Mouse (Mus musculus): ENCODE results near the gene Spaar. TPM values are rescaled to one million over a fixed set of nuclear protein-coding genes. Genes with fewer than 3 reads are reported as not detected.

Spaar gene
- polyA plus RNA-seq, 1 experiment from 2014 or later: 0.15 TPM

DNA sequence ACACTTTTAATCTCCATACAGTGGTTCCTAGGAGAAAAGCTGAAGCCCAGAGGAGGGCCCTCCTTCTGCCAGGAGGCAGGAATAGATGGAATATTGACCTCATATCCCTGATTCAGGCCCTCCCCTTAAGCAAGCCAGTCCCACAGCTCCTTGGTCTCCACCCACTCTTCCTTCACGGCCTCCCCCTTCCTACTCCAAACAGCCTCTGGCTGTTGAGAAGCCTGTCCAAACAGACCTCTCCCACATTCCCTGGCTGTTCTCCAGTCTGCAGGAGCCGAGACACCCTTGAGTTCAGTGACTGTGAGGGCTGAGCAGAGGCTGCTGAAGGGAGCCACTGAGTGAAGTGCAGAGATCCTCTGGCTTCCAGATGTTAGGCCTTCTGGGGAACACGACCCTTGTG is 2.8 kb upstream of the Spaar start, which contains the start of gene Hrct1:
Gene Hrct1, plus strand, starts transcription at position 194 of the 400 bp plus-strand sequence.
- H3K9me3 ChIP-seq (replicated peaks; ENCODE audit: control insufficient read depth, low read length, poor library complexity, severe bottlenecking): no peaks in the 10 kb centered on the region
- WGBS: 62% methylated on average over 3 of the region's 3 CpGs

DNA sequence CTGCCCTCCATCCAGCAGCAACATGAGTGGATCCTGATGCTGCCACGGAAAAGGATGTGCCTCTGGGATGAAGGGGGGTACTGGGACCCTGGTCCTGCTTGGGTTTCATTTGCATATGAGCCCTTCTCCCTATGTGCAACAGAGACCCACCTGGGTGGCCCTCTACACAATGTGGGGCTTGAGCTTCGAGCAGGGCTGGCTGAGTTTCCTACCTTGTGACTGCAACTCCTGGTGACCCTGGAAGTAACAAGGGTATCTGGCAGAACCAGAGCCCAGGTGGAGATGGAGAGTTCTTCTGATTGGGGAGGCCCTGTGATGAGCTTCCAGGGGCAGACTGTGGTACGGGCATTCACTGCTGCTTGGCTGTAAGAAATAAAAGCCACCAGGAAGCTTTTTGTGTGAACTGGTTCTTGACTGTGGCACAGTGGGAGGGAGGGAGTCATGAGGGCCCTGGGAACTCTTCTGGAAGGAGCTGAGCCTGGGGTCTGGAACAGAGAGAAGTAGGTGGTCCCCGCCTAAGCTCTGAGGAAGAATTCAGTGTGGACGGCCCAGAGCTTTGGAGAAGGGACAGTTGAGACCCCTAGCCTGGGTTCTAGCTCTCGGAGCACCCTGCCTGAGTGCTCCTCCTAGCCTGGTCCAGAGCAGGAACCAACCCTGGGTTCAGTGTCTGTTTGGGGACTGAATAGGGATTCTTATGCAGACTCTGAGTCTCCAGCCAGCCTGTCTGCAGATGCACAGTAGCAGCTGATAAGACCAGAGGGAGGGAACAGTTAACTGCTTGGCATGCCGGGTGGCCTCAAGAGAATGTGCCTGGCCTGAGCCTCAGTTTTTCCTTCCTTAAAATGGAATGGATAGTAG is 1.9 kb upstream of the Spaar start:
- Histone ChIP-seq H3K4me2 (ENCODE audit: low read length) (no peak overlapping the region), H3K4me1 (ENCODE audit: control insufficient read depth, insufficient read depth, low read length) (no peaks in the 10 kb centered on the region)

More for the DNA sequence above, 2.8 kb upstream of the Spaar start, which contains the start of gene Hrct1:
- H3K4me2 ChIP-seq (ENCODE audit: low read length): no peak within 1 kb of the TSS
- H3K9ac ChIP-seq (ENCODE audit: low read depth, low read length): no peak within 1 kb of the TSS
- H3K27ac ChIP-seq (ENCODE audit: low read length): no peak within 1 kb of the TSS
- H3K4me1 ChIP-seq (ENCODE audit: control insufficient read depth, insufficient read depth, low read length): no peaks in the 10 kb centered on the region
- H3K4me3 ChIP-seq (ENCODE audit: low read depth, low read length): no peak within 1 kb of the TSS
- no peak for ATAC-seq
- H3K36me3 ChIP-seq (ENCODE audit: control insufficient read depth, insufficient read depth, low read length): no peaks in the 10 kb centered on the region
- no peaks in the 10 kb centered on the region for H3K27me3 ChIP-seq (ENCODE audit: control insufficient read depth, insufficient read depth, low read depth, low read length)

GRCm38 (mm10) chr4:43728576-43728954 is 1.3 kb upstream of the Spaar start:
- no peak overlapping the region for H3K9ac ChIP-seq (ENCODE audit: low read depth, low read length)
- H3K4me3 ChIP-seq (ENCODE audit: low read depth, low read length): no peak overlapping the region
- 71% methylated on average over 5 of the region's 5 CpGs for WGBS
- H3K4me2 ChIP-seq (ENCODE audit: low read length): no peak overlapping the region
- no peaks in the 10 kb centered on the region for H3K9me3 ChIP-seq (replicated peaks; ENCODE audit: control insufficient read depth, low read length, poor library complexity, severe bottlenecking)
- no peaks in the 10 kb centered on the region for H3K4me1 ChIP-seq (ENCODE audit: control insufficient read depth, insufficient read depth, low read length)
- H3K27ac ChIP-seq (ENCODE audit: low read length): no peak overlapping the region
- H3K36me3 ChIP-seq (ENCODE audit: control insufficient read depth, insufficient read depth, low read length): no peaks in the 10 kb centered on the region
- no peak for ATAC-seq
- H3K27me3 ChIP-seq (ENCODE audit: control insufficient read depth, insufficient read depth, low read depth, low read length): no peaks in the 10 kb centered on the region

More for the DNA sequence above, 1.9 kb upstream of the Spaar start:
- no peak overlapping the region for H3K9ac ChIP-seq (ENCODE audit: low read depth, low read length)
- no peaks in the 10 kb centered on the region for H3K9me3 ChIP-seq (replicated peaks; ENCODE audit: control insufficient read depth, low read length, poor library complexity, severe bottlenecking)
- 76% methylated on average over 7 of the region's 7 CpGs for WGBS
- no peak overlapping the region for H3K4me3 ChIP-seq (ENCODE audit: low read depth, low read length)
- H3K27ac ChIP-seq (ENCODE audit: low read length): no peak overlapping the region
- ATAC-seq: no peak
- no peaks in the 10 kb centered on the region for H3K27me3 ChIP-seq (ENCODE audit: control insufficient read depth, insufficient read depth, low read depth, low read length)
- no peaks in the 10 kb centered on the region for H3K36me3 ChIP-seq (ENCODE audit: control insufficient read depth, insufficient read depth, low read length)

- H3K4me2 ChIP-seq (ENCODE audit: low read length): no peak overlapping the region
- WGBS: 77% methylated on average over 3 of the region's 3 CpGs
- no peak for ATAC-seq
- H3K36me3 ChIP-seq (ENCODE audit: control insufficient read depth, insufficient read depth, low read length): no peaks in the 10 kb centered on the region
- H3K4me3 ChIP-seq (ENCODE audit: low read depth, low read length): no peak overlapping the region
- H3K27ac ChIP-seq (ENCODE audit: low read length): no peak overlapping the region
- H3K27me3 ChIP-seq (ENCODE audit: control insufficient read depth, insufficient read depth, low read depth, low read length): no peaks in the 10 kb centered on the region
- H3K9ac ChIP-seq (ENCODE audit: low read depth, low read length): no peak overlapping the region
- H3K4me1 ChIP-seq (ENCODE audit: control insufficient read depth, insufficient read depth, low read length): no peaks in the 10 kb centered on the region
- no peaks in the 10 kb centered on the region for H3K9me3 ChIP-seq (replicated peaks; ENCODE audit: control insufficient read depth, low read length, poor library complexity, severe bottlenecking)
Measured at GRCm38 (mm10) chr4:43729126-43729525, 708 bp upstream of the Spaar start.

- Histone ChIP-seq H3K4me3 (ENCODE audit: low read depth, low read length) (no peak overlapping the region), H3K36me3 (ENCODE audit: control insufficient read depth, insufficient read depth, low read length) (no peaks in the 10 kb centered on the region), H3K9ac (ENCODE audit: low read depth, low read length) (no peak overlapping the region), H3K27ac (ENCODE audit: low read length) (no peak overlapping the region), H3K4me1 (ENCODE audit: control insufficient read depth, insufficient read depth, low read length) (no peaks in the 10 kb centered on the region), H3K4me2 (ENCODE audit: low read length) (no peak overlapping the region), H3K27me3 (ENCODE audit: control insufficient read depth, insufficient read depth, low read depth, low read length) (no peaks in the 10 kb centered on the region), H3K9me3 (replicated peaks; ENCODE audit: control insufficient read depth, low read length, poor library complexity, severe bottlenecking) (no peaks in the 10 kb centered on the region)
- ATAC-seq: no peak
- WGBS: 69% methylated on average over 21 of the region's 21 CpGs
Measured at GRCm38 (mm10) chr4:43730750-43731297, 990 bp downstream of the Spaar start.

- no peak overlapping the region for H3K4me3 ChIP-seq (ENCODE audit: low read depth, low read length)
- H3K9me3 ChIP-seq (replicated peaks; ENCODE audit: control insufficient read depth, low read length, poor library complexity, severe bottlenecking): no peaks in the 10 kb centered on the region
- ATAC-seq: no peak
- no peaks in the 10 kb centered on the region for H3K36me3 ChIP-seq (ENCODE audit: control insufficient read depth, insufficient read depth, low read length)
- no peak overlapping the region for H3K4me2 ChIP-seq (ENCODE audit: low read length)
- H3K4me1 ChIP-seq (ENCODE audit: control insufficient read depth, insufficient read depth, low read length): no peaks in the 10 kb centered on the region
- H3K9ac ChIP-seq (ENCODE audit: low read depth, low read length): no peak overlapping the region
- WGBS: 38% methylated on average over 1 of the region's 1 CpGs
- no peak overlapping the region for H3K27ac ChIP-seq (ENCODE audit: low read length)
- no peaks in the 10 kb centered on the region for H3K27me3 ChIP-seq (ENCODE audit: control insufficient read depth, insufficient read depth, low read depth, low read length)
Measured at GRCm38 (mm10) chr4:43732171-43732570, 2.3 kb downstream of the Spaar start.

- H3K9me3 ChIP-seq (replicated peaks; ENCODE audit: control insufficient read depth, low read length, poor library complexity, severe bottlenecking): no peaks in the 10 kb centered on the region
- no peak for ATAC-seq
- H3K27me3 ChIP-seq (ENCODE audit: control insufficient read depth, insufficient read depth, low read depth, low read length): no peaks in the 10 kb centered on the region
- H3K4me2 ChIP-seq (ENCODE audit: low read length): no peak overlapping the region
- H3K4me1 ChIP-seq (ENCODE audit: control insufficient read depth, insufficient read depth, low read length): no peaks in the 10 kb centered on the region
- H3K27ac ChIP-seq (ENCODE audit: low read length): no peak overlapping the region
- no peak overlapping the region for H3K9ac ChIP-seq (ENCODE audit: low read depth, low read length)
- no peak overlapping the region for H3K4me3 ChIP-seq (ENCODE audit: low read depth, low read length)
- 83% methylated on average over 5 of the region's 5 CpGs for WGBS
- no peaks in the 10 kb centered on the region for H3K36me3 ChIP-seq (ENCODE audit: control insufficient read depth, insufficient read depth, low read length)
Measured at GRCm38 (mm10) chr4:43733186-43733585, 3.4 kb downstream of the Spaar start.

DNA sequence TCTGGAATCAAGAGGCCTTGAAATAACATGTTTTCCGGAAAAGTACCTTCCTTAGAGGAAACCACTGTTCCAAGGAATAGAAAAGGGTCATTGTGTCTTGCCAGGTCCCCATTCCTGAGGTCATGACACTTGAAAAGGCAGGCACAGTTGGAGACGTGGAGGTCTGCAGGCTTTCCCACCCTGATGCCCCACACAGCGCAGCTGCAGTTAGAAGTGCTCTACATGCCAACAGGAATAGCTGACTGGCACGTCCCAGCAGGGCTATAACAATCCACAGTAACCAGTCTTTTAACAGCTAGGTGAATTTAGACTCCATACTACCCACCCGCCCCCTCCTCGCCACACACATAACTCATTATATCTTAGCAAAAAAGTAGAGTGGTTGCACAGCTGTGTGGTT is 7.3 kb downstream of the Spaar start:
- H3K4me3 ChIP-seq (ENCODE audit: low read depth, low read length): no peak overlapping the region
- no peak overlapping the region for H3K4me2 ChIP-seq (ENCODE audit: low read length)
- no peaks in the 10 kb centered on the region for H3K27me3 ChIP-seq (ENCODE audit: control insufficient read depth, insufficient read depth, low read depth, low read length)
- WGBS: 67% methylated on average over 6 of the region's 6 CpGs
- H3K9me3 ChIP-seq (replicated peaks; ENCODE audit: control insufficient read depth, low read length, poor library complexity, severe bottlenecking): no peaks in the 10 kb centered on the region
- H3K36me3 ChIP-seq (ENCODE audit: control insufficient read depth, insufficient read depth, low read length): no peaks in the 10 kb centered on the region
- H3K4me1 ChIP-seq (ENCODE audit: control insufficient read depth, insufficient read depth, low read length): no peaks in the 10 kb centered on the region
- no peak overlapping the region for H3K27ac ChIP-seq (ENCODE audit: low read length)
- ATAC-seq: no peak
- no peak overlapping the region for H3K9ac ChIP-seq (ENCODE audit: low read depth, low read length)

DNA sequence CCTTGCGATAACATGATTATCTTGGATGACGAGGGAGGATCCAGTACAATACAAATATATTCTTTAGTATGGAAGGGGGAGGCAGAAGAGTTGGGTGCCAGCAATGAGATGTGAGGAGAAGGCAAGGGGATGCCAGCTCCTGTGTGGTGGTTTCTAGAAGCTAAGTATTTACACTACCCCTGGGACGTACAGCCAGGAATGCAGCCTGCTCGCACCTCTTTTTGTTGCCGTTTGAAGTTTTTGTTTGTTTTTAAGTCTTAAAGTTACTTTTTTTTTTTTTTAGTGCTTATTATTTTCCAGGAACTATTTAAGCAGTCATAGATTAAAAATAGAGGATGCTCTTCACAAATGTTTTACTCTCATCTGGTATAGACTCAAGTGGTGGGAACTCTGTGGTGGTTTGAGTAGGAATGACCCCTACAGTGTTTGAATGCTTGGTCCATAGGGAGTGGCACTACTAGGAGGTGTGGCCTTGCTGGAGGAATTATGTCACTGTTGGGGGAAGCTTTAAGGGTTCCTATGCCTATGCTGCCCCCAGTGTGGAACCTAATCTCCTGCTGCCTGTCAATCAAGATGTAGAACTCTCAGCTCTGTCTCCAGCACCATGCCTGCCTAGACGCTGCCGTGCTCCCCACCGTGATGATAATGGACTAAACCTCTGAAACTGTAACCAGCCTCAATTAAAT is 9.3 kb downstream of the Spaar start:
- no peaks in the 10 kb centered on the region for H3K9me3 ChIP-seq (replicated peaks; ENCODE audit: control insufficient read depth, low read length, poor library complexity, severe bottlenecking)
- H3K9ac ChIP-seq (ENCODE audit: low read depth, low read length): no peak overlapping the region
- H3K4me3 ChIP-seq (ENCODE audit: low read depth, low read length): no peak overlapping the region
- no peak overlapping the region for H3K4me2 ChIP-seq (ENCODE audit: low read length)
- 76% methylated on average over 8 of the region's 8 CpGs for WGBS
- H3K36me3 ChIP-seq (ENCODE audit: control insufficient read depth, insufficient read depth, low read length): no peaks in the 10 kb centered on the region
- no peak overlapping the region for H3K27ac ChIP-seq (ENCODE audit: low read length)
- no peaks in the 10 kb centered on the region for H3K27me3 ChIP-seq (ENCODE audit: control insufficient read depth, insufficient read depth, low read depth, low read length)
- ATAC-seq: no peak
- no peaks in the 10 kb centered on the region for H3K4me1 ChIP-seq (ENCODE audit: control insufficient read depth, insufficient read depth, low read length)
